Mouse (Mus musculus) neural tube, embryonic 11.5 days (tissue): ENCODE results near the gene Sbf1. TPM values are rescaled to one million over a fixed set of nuclear protein-coding genes. Genes with fewer than 3 reads are reported as not detected.

Experiments used
- ATAC-seq: fragments of 200-750 bp; cut with Nextera tagmentation; 2 replicates; pipeline ENCODE4 v1.8.0; 2017; ENCODE audit warnings: moderate number of reproducible peaks, mild to moderate bottlenecking, moderate TSS enrichment, moderate library complexity; ENCODE audit not compliant: insufficient read depth, low FRiP score, low TSS enrichment
- DNase-seq: peaks from one replicate; pipeline ENCODE4 v3.0.0-alpha.2; 2015; ENCODE audit warnings: low spot score
- H3K27ac ChIP-seq: fragments of 300-500 bp; sonication (generic); 2 replicates; pipeline ENCODE4 v1.5.1; 2014; ENCODE audit warnings: low read depth, mild to moderate bottlenecking, low read length
- H3K27me3 ChIP-seq: fragments of 300-500 bp; sonication (generic); 2 replicates; pipeline ENCODE4 v1.6.1; 2014; ENCODE audit warnings: mild to moderate bottlenecking, low read length, mixed read lengths; ENCODE audit not compliant: control insufficient read depth, insufficient read depth
- H3K36me3 ChIP-seq: fragments of 300-500 bp; sonication (generic); 2 replicates; pipeline ENCODE4 v1.6.1; 2014; ENCODE audit warnings: mild to moderate bottlenecking, low read length, moderate library complexity, mixed read lengths; ENCODE audit not compliant: control insufficient read depth, insufficient read depth
- H3K4me1 ChIP-seq: fragments of 300-500 bp; sonication (generic); 2 replicates; pipeline ENCODE4 v1.6.1; 2014; ENCODE audit warnings: low read length, mixed read lengths; ENCODE audit not compliant: control insufficient read depth, insufficient read depth
- H3K4me2 ChIP-seq: fragments of 300-500 bp; sonication (generic); 2 replicates; pipeline ENCODE4 v1.6.1; 2014; ENCODE audit warnings: low read depth, mild to moderate bottlenecking, moderate library complexity
- H3K4me3 ChIP-seq: fragments of 300-500 bp; sonication (generic); 2 replicates; pipeline ENCODE4 v1.5.1; 2014; ENCODE audit warnings: low read depth, low read length
- H3K9ac ChIP-seq: fragments of 300-500 bp; sonication (generic); 2 replicates; pipeline ENCODE4 v1.6.1; 2014; ENCODE audit warnings: mild to moderate bottlenecking, low read length
- H3K9me3 ChIP-seq: fragments of 300-500 bp; sonication (generic); 2 replicates; pipeline ENCODE4 v1.6.1; 2016; ENCODE audit warnings: low read length; ENCODE audit not compliant: control insufficient read depth
- WGBS: fragments of 180-500 bp; shearing (Covaris S2); extraction: QIAGEN DNeasy Blood & Tissue Kit; methylation state at CpG from one replicate; pipeline ENCODE4 v1.1.7; 2014; 5-methylcytosine and 5-hydroxymethylcytosine counted together
- polyA plus RNA-seq: library from polyadenylated mRNA; unstranded; fragments of >200 nt; fragmentation: Nextera tagmentation; extraction: Ambion mirVana; gene quantifications from 2 replicates; pipeline ENCODE4 v1.2.1, GENCODE M21; 2014

Sbf1 gene
- polyA plus RNA-seq, 1 experiment from 2014 or later = 90.7 TPM

DNA sequence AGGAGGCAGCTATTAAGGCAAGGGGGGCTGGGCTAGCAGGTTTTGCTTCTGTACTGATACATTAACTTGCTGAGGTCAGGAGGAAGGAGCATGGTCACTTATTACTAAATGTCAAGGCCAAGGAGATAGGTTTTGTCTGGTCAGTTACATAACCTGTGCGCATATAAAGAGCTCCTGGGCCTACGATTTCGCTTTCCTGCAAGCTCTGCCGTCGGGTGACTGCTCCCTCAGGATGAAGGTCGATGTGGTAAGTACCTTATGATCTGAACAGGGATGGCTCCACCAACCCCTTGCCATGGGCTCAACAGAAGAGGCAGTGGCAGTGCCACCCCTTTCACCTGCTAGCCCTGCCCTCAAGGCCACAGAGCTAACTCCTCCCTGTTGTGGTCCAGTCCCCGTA, 19.2 kb upstream of the Sbf1 start, which contains the start of gene Miox:
Gene Miox (plus strand): TSS at position 128 of the 400 bp plus-strand sequence.
- Histone ChIP-seq H3K4me1 (no peaks in the 10 kb centered on the region), H3K27me3 (no peaks in the 10 kb centered on the region), H3K27ac (no peak within 1 kb of the TSS), H3K9me3 (no peaks in the 10 kb centered on the region), H3K36me3 (no peaks in the 10 kb centered on the region), H3K9ac (no peak within 1 kb of the TSS), H3K4me2 (no peak within 1 kb of the TSS), H3K4me3 (no peak within 1 kb of the TSS)
- ATAC-seq (no peak), DNase-seq (no peak)
- 92% methylated on average over 7 of the region's 7 CpGs for WGBS

- Histone ChIP-seq H3K9ac (no peak overlapping the region), H3K4me3 (no peak overlapping the region), H3K27ac (no peak overlapping the region), H3K4me2 (no peak overlapping the region), H3K36me3 (no peaks in the 10 kb centered on the region), H3K9me3 (no peaks in the 10 kb centered on the region), H3K4me1 (0 out of 2 replicates have a peak, but pooled peaks cover 4% of the 10 kb centered on the region), H3K27me3 (0 out of 2 replicates have a peak, but pooled peaks cover 2% of the 10 kb centered on the region)
- DNase-seq (no peak), ATAC-seq (no peak)
- 70% methylated on average over 5 of the region's 5 CpGs for WGBS
Measured at GRCm38 (mm10) chr15:89326441-89326840, 11.3 kb upstream of the Sbf1 start.

GRCm38 (mm10) chr15:89323656-89324055, 8.5 kb upstream of the Sbf1 start:
- ATAC-seq (no peak), DNase-seq (no peak)
- 0 out of 2 replicates have a peak, but pooled peaks cover 4% of the 10 kb centered on the region for H3K4me1 ChIP-seq
- H3K4me3 ChIP-seq = no peak overlapping the region
- 0 out of 2 replicates have a peak, but pooled peaks cover 2% of the 10 kb centered on the region for H3K27me3 ChIP-seq
- no peaks in the 10 kb centered on the region for H3K9me3 ChIP-seq
- no peak overlapping the region for H3K27ac ChIP-seq
- no peak overlapping the region for H3K4me2 ChIP-seq
- no peaks in the 10 kb centered on the region for H3K36me3 ChIP-seq
- 91% methylated on average over 4 of the region's 4 CpGs for WGBS
- no peak overlapping the region for H3K9ac ChIP-seq

GRCm38 (mm10) chr15:89322670-89323522, 7.8 kb upstream of the Sbf1 start, which contains the start of gene Adm2:
Gene Adm2 (plus strand): TSS chr15:89322720.
- WGBS = 9% methylated on average over 26 of the region's 26 CpGs
- Histone ChIP-seq H3K27me3 (0 out of 2 replicates have a peak, but pooled peaks cover 2% of the 10 kb centered on the region), H3K4me1 (0 out of 2 replicates have a peak, but pooled peaks cover 4% of the 10 kb centered on the region), H3K4me3 (no peak within 1 kb of the TSS), H3K9me3 (no peaks in the 10 kb centered on the region), H3K27ac (no peak within 1 kb of the TSS), H3K9ac (no peak within 1 kb of the TSS), H3K4me2 (peak within 1 kb of the TSS; percentile 36; the same call in 1 of the 2 replicates), H3K36me3 (no peaks in the 10 kb centered on the region)
- ATAC-seq (no peak), DNase-seq (no peak)

DNA sequence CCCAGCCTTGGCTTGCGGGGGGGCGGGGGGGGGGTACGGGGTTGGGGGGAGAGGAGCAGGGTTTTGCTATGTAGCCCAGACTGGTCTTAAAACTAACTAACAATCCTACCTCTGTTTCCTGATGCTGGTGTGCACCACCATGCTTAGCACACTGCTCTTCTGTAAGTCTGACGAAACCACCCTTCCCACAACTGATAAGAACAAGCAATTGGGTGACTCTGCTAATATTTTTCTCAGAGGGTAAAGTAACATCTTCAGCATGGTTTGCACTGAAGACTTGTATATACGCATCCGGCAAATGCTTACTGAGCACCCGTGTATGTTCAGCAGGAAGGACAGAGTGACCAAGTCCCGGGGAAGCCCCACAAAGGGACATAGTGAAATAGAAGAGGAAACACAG, 6.2 kb upstream of the Sbf1 start:
- Histone ChIP-seq H3K9me3 (no peaks in the 10 kb centered on the region), H3K27me3 (0 out of 2 replicates have a peak, but pooled peaks cover 2% of the 10 kb centered on the region), H3K4me2 (no peak overlapping the region), H3K27ac (no peak overlapping the region), H3K4me3 (no peak overlapping the region), H3K36me3 (no peaks in the 10 kb centered on the region), H3K9ac (no peak overlapping the region), H3K4me1 (0 out of 2 replicates have a peak, but pooled peaks cover 4% of the 10 kb centered on the region)
- no peak for ATAC-seq
- no peak for DNase-seq
- WGBS = 87% methylated on average over 8 of the region's 8 CpGs

DNA sequence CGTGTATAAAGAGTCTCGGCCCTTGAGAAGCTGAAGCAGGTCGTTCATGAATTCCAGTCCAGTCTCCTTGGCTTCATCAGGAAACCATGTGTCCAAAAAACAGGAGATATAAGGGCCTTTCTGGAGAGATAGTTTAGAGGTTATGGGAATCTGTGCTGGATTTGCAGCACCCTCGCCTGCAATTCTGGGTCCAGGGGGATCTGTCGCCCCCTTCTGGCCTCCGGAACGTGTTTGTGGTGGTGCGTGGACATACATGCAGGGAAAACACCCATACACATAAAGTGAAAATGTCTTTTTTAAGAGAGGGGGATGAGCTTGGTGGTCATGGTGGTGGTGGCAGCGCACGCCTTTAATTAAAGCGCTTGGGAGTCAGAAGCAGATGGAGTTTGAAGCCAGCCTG, 1.0 kb upstream of the Sbf1 start:
- H3K4me2 ChIP-seq = no peak overlapping the region
- no peak overlapping the region for H3K9ac ChIP-seq
- DNase-seq (no peak), ATAC-seq (no peak)
- no peak overlapping the region for H3K4me3 ChIP-seq
- H3K4me1 ChIP-seq = peaks cover 12% of the 10 kb centered on the region
- 66% methylated on average over 11 of the region's 11 CpGs for WGBS
- H3K27ac ChIP-seq = no peak overlapping the region
- H3K9me3 ChIP-seq = no peaks in the 10 kb centered on the region
- H3K27me3 ChIP-seq = no peaks in the 10 kb centered on the region
- no peaks in the 10 kb centered on the region for H3K36me3 ChIP-seq

DNA sequence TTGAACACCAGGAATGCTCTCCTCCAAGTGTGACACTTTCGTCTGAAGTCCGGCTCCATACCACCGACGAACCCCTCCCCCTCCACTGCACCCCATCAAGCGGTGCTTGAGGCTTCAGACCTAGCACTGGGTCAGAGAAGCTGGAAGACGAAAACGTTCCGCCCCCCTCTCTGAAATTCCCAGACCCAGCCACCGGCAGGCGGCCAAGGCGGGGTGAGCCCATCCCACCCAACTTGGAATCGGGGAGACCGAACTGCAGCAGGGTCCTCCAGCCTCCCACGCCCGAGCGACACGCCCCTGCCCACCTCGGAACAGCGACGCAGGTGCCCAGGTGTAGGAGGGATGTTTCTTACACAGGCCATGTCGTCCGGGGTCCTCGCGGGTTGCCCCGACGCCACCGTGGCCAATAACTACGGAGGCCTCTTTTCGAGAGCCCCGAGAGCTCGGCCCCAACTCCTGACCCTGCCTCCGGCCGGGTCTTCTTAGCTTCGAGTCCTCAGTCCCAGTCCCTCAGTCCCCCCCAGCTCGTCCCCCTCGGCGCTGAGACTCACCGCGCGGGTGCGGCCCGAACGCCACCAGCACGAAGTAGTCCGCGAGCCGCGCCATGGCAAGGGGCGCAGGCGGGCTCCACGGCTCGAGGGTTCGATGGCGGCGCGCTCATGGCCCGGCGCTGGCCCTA, 461 bp downstream of the Sbf1 start:
- ATAC-seq = peak; percentile 56
- WGBS = under 1% methylated on average over 58 of the region's 58 CpGs

DNA sequence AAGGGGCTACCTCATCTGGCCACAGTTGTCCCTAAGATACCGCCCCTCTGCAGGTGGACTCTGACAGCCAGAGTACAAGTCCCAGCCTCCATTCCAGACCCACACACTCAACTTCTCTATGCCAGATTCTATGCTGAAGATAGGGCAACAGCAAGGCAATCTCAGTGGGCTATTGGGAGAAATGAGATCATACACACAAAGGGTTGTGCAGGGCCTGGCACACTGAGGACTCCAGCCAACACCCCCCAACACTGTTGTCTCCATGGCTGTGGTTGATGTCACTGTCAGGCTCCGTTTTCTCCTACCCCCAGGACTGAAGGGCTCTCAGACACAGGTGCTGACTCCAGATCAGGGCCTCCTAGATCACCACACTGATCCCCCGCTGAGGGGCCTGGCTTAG, 1.0 kb downstream of the Sbf1 start:
- H3K9ac ChIP-seq = peak overlapping the region; percentile 86
- H3K4me1 ChIP-seq = peaks cover 12% of the 10 kb centered on the region
- no peaks in the 10 kb centered on the region for H3K27me3 ChIP-seq
- H3K4me2 ChIP-seq = peak overlapping the region; percentile 78
- no peak for DNase-seq
- no peaks in the 10 kb centered on the region for H3K9me3 ChIP-seq
- H3K27ac ChIP-seq = no peak overlapping the region
- H3K4me3 ChIP-seq = peak overlapping the region; percentile 98
- ATAC-seq = no peak
- H3K36me3 ChIP-seq = no peaks in the 10 kb centered on the region
- 33% methylated on average over 3 of the region's 3 CpGs for WGBS

More for the DNA sequence above, 461 bp downstream of the Sbf1 start:
- DNase-seq = peak; percentile 38
- no peaks in the 10 kb centered on the region for H3K27me3 ChIP-seq
- no peak overlapping the region for H3K27ac ChIP-seq
- no peaks in the 10 kb centered on the region for H3K9me3 ChIP-seq
- peak overlapping the region; percentile 86 for H3K9ac ChIP-seq
- no peaks in the 10 kb centered on the region for H3K36me3 ChIP-seq
- H3K4me3 ChIP-seq = peak overlapping the region; percentile 98
- H3K4me1 ChIP-seq = peaks cover 12% of the 10 kb centered on the region
- peak overlapping the region; percentile 78 for H3K4me2 ChIP-seq
